Mouse (Mus musculus) spleen, postnatal 14 days (tissue): ENCODE measurements around the gene Mitf.

ENCODE experiments used
- DNase-seq, 2 experiments: peaks; one replicate each; pipeline ENCODE4 v3.0.0; 2021 to 2022; ENCODE audit warnings: low spot score in 2 of 2

Mitf gene

GRCm38 (mm10) chr6:97821811-97822210 is 15.0 kb downstream of the Mitf start:
- no peak for DNase-seq

GRCm38 (mm10) chr6:97826642-97827275 is 19.9 kb downstream of the Mitf start:
- no peak for DNase-seq

GRCm38 (mm10) chr6:97828021-97828420 is 21.2 kb downstream of the Mitf start:
- no peak for DNase-seq

- no peak for DNase-seq
Measured at GRCm38 (mm10) chr6:97828822-97829719, 22.2 kb downstream of the Mitf start.

- DNase-seq, result no peak
Measured at GRCm38 (mm10) chr6:97832501-97832900, 25.6 kb downstream of the Mitf start.

GRCm38 (mm10) chr6:97836176-97836575 is 29.3 kb downstream of the Mitf start:
- no peak for DNase-seq

- DNase-seq, result no peak
Measured at GRCm38 (mm10) chr6:97837711-97838110, 30.9 kb downstream of the Mitf start.

GRCm38 (mm10) chr6:97839568-97839967 is 32.7 kb downstream of the Mitf start:
- DNase-seq, result no peak

GRCm38 (mm10) chr6:97844112-97844511 is 37.3 kb downstream of the Mitf start:
- no peak for DNase-seq

GRCm38 (mm10) chr6:97848191-97848857 is 41.5 kb downstream of the Mitf start:
- no peak for DNase-seq

- DNase-seq, result no peak
Measured at GRCm38 (mm10) chr6:97854236-97854635, 47.4 kb downstream of the Mitf start.

- no peak for DNase-seq
Measured at GRCm38 (mm10) chr6:97855420-97856170, 48.7 kb downstream of the Mitf start.

GRCm38 (mm10) chr6:97856502-97856901 is 49.6 kb downstream of the Mitf start:
- no peak for DNase-seq

GRCm38 (mm10) chr6:97857690-97858089 is 50.8 kb downstream of the Mitf start:
- DNase-seq, result no peak

- no peak for DNase-seq
Measured at GRCm38 (mm10) chr6:97866575-97866974, 59.7 kb downstream of the Mitf start.

GRCm38 (mm10) chr6:97868005-97868404 is 61.2 kb downstream of the Mitf start:
- no peak for DNase-seq

GRCm38 (mm10) chr6:97869953-97870352 is 63.1 kb downstream of the Mitf start:
- DNase-seq, result no peak

GRCm38 (mm10) chr6:97871296-97872030 is 64.6 kb downstream of the Mitf start:
- DNase-seq, result no peak

GRCm38 (mm10) chr6:97873102-97873501 is 66.2 kb downstream of the Mitf start:
- DNase-seq, result no peak

GRCm38 (mm10) chr6:97876990-97877389 is 70.1 kb downstream of the Mitf start:
- DNase-seq, result no peak

GRCm38 (mm10) chr6:97877492-97877891 is 70.6 kb downstream of the Mitf start:
- no peak for DNase-seq
